Comparison of ENCODE assay signal across 24 mouse cellular contexts in genomic region chr1:105926871-105927270, GRCm38 (mm10).
DNase-seq lines count a peak whose midpoint lies in the region; ATAC-seq and TF ChIP-seq lines count a peak whose summit lies in the region.
"Had no signal": no experiment of that assay in that cellular context is flagged by ENCODE, and none has a peak within 500 bp of the region (broad histone marks: within the 10 kb centered on the region; RNA-seq: fewer than 3 reads in every experiment).

No protein-coding gene starts in this region.

- H3K4me1 ChIP-seq in liver, adult 2 months (ENCODE audit: control insufficient read depth, insufficient read depth, low read length): peaks cover 22% of the 10 kb centered on the region
- peaks cover 3% of the 10 kb centered on the region; the same call in 1 of the 2 replicates for H3K4me1 ChIP-seq in liver, embryonic 12.5 days
- H3K4me1 ChIP-seq: embryonic facial prominence, embryonic 13.5 days; embryonic facial prominence, embryonic 15.5 days; forebrain, embryonic 10.5 days; forebrain, embryonic 12.5 days had no signal

- peak; percentile 25 for DNase-seq in adrenal gland, postnatal 14 days
- no peak for DNase-seq in adrenal gland, adult 18-20 months (ENCODE audit: low spot score in 2 of 2)
- DNase-seq in liver, adult 2 months (ENCODE audit: extremely low read depth, low read depth, low spot score): peak; percentile 96
- peak; percentile 25 for DNase-seq in 3T3-L1 (ENCODE audit: low read depth, low spot score)
- no peak for DNase-seq in thymus, postnatal 25 days
- DNase-seq: adrenal gland, adult 8-10 months; adrenal gland, postnatal 25 days; cerebellum, adult 11 months; cerebellum, adult 18-20 months; cerebellum, adult 8-10 months; cerebellum, adult 9-11 months; cerebellum, postnatal 14 days; cerebellum, postnatal 36 days; embryo, embryonic 11 days had no signal

- no peaks in the 10 kb centered on the region for H3K27me3 ChIP-seq in liver, adult 2 months (ENCODE audit: control insufficient read depth, insufficient read depth, low read length)
- no peaks in the 10 kb centered on the region for H3K27me3 ChIP-seq in liver, embryonic 12.5 days (replicated peaks)
- H3K27me3 ChIP-seq: embryonic facial prominence, embryonic 13.5 days; embryonic facial prominence, embryonic 15.5 days; forebrain, embryonic 12.5 days; Patski had no signal

- no peaks in the 10 kb centered on the region for H3K79me2 ChIP-seq in liver, adult 2 months (ENCODE audit: control insufficient read depth, insufficient read depth, low read length)

- H3K27ac ChIP-seq in liver, adult 2 months (replicated peaks; ENCODE audit: insufficient read depth, low read depth, low read length): peak overlapping the region; percentile 80; the same call in 1 of the 2 replicates
- no peak overlapping the region for H3K27ac ChIP-seq in liver, embryonic 12.5 days
- H3K27ac ChIP-seq: embryonic facial prominence, embryonic 13.5 days; embryonic facial prominence, embryonic 15.5 days; forebrain, embryonic 10.5 days; forebrain, embryonic 12.5 days had no signal

- WGBS in liver, adult 2 months: 17% methylated on average over 2 of the region's 2 CpGs
- WGBS in liver, embryonic 12.5 days (ENCODE audit: insufficient replicate concordance): 71% methylated on average over 2 of the region's 2 CpGs

- ATAC-seq in liver, embryonic 12.5 days: no peak
- ATAC-seq: activated CD4-positive, CD25-positive, alpha-beta regulatory T cell, adult 4 months; forebrain, embryonic 14.5 days; forebrain, embryonic 16.5 days; Patski had no signal

- TF ChIP-seq POLR2A in liver, adult 2 months (IDR thresholded peaks at IDR 0.05; ENCODE audit: extremely low read depth, insufficient read depth, low read length): no peak

- no peaks in the 10 kb centered on the region for H3K9me3 ChIP-seq in liver, embryonic 12.5 days (replicated peaks)
- H3K9me3 ChIP-seq: embryonic facial prominence, embryonic 13.5 days; embryonic facial prominence, embryonic 15.5 days; forebrain, embryonic 10.5 days; forebrain, embryonic 12.5 days had no signal

- H3K4me2 ChIP-seq in liver, embryonic 12.5 days: no peak overlapping the region
- H3K4me2 ChIP-seq: embryonic facial prominence, embryonic 13.5 days; embryonic facial prominence, embryonic 15.5 days; forebrain, embryonic 12.5 days had no signal

- no peaks in the 10 kb centered on the region for H3K36me3 ChIP-seq in liver, adult 2 months (ENCODE audit: control insufficient read depth, insufficient read depth, low read length)
- H3K36me3 ChIP-seq in liver, embryonic 12.5 days: no peaks in the 10 kb centered on the region
- H3K36me3 ChIP-seq: embryonic facial prominence, embryonic 13.5 days; embryonic facial prominence, embryonic 15.5 days; forebrain, embryonic 10.5 days; forebrain, embryonic 12.5 days had no signal

- H3K4me3 ChIP-seq in liver, adult 2 months (ENCODE audit: insufficient read depth, low read depth, low read length): no peak overlapping the region
- no peak overlapping the region for H3K4me3 ChIP-seq in liver, embryonic 12.5 days
- H3K4me3 ChIP-seq: embryonic facial prominence, embryonic 13.5 days; embryonic facial prominence, embryonic 15.5 days; erythroblast, embryonic 14.5 days; forebrain, embryonic 10.5 days; forebrain, embryonic 12.5 days had no signal

- H3K9ac ChIP-seq in liver, adult 2 months (ENCODE audit: low read depth, low read length): no peak overlapping the region
- H3K9ac ChIP-seq in liver, embryonic 12.5 days: no peak overlapping the region
- H3K9ac ChIP-seq: embryonic facial prominence, embryonic 13.5 days; embryonic facial prominence, embryonic 15.5 days; forebrain, embryonic 12.5 days had no signal

- no peak for TF ChIP-seq CTCF in liver, adult 2 months (IDR thresholded peaks at IDR 0.05; ENCODE audit: low read depth, low read length)

Comparison
In these comparisons a context has a peak if more than half of its experiments do, and no peak if none do; other contexts are left out.
1. DNase-seq: peak in adrenal gland, postnatal 14 days (single experiment), liver, adult 2 months (single experiment) and 3T3-L1 (single experiment); none in adrenal gland, adult 18-20 months (0 of 2) and thymus, postnatal 25 days (single experiment).